Mouse (Mus musculus) bone marrow macrophage, adult 2 months (primary cell): Measurements from ENCODE around the gene S100pbp.

Source experiments
- CTCF ChIP-seq: IDR thresholded peaks from 2 replicates; pipeline ENCODE4 v1.5.1; 2012; ENCODE audit warnings: low read depth, mild to moderate bottlenecking, low read length, moderate library complexity
- POLR2A ChIP-seq: IDR thresholded peaks from 2 replicates; pipeline ENCODE4 v1.6.1; 2012; ENCODE audit warnings: mild to moderate bottlenecking, low read depth, low read length, borderline replicate concordance

DNA sequence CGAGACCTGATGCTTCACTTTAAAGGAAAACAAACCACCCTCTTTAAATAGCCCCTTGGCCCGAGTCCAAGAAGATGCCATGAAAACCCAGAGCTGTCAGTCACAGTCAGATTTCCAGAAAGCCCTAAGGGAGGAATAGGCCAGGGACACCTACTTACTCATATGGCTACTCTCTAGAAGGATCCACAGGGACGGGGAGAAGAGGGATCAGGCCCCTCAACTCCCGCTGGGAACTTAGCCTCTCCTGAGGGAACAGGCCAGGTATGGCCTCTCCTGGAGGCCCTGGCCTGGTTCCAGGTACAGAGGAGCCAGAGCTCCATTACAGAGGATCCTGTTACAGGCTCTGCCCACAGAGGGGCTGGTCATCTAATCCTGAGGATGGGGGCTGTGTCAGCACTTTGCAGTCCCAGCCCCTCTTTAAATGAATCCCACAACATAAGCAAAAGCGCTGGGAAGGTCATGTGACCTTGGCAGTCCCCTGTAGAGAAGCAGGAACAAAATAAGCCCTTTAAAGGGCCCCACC lies 37.0 kb upstream of the S100pbp start:
- TF ChIP-seq CTCF (no peak), POLR2A (no peak)
